Mouse (Mus musculus) splenic B cell, adult 2 months (primary cell): ENCODE measurements around the gene Nek2.

ENCODE experiments used
- DNase-seq: peaks from one replicate; pipeline ENCODE4 v3.0.0-alpha.2; 2011; ENCODE audit warnings: low read depth, low spot score
- H3K27me3 ChIP-seq: 2 replicates; pipeline ENCODE4 v1.6.1; 2012; ENCODE audit warnings: mild to moderate bottlenecking, low read length, moderate library complexity, mixed read lengths; ENCODE audit not compliant: control insufficient read depth, poor library complexity, insufficient read depth, severe bottlenecking
- H3K36me3 ChIP-seq: 2 replicates; pipeline ENCODE4 v1.6.1; 2012; ENCODE audit warnings: mild to moderate bottlenecking, low read length, moderate library complexity, mixed read lengths; ENCODE audit not compliant: control insufficient read depth, poor library complexity, insufficient read depth, severe bottlenecking

Gene Nek2

GRCm38 (mm10) chr1:191861247-191861646 lies 40.0 kb downstream of the Nek2 start:
- Histone ChIP-seq H3K36me3 (no peaks in the 10 kb centered on the region), H3K27me3 (no peaks in the 10 kb centered on the region)
- DNase-seq, result no peak

DNA sequence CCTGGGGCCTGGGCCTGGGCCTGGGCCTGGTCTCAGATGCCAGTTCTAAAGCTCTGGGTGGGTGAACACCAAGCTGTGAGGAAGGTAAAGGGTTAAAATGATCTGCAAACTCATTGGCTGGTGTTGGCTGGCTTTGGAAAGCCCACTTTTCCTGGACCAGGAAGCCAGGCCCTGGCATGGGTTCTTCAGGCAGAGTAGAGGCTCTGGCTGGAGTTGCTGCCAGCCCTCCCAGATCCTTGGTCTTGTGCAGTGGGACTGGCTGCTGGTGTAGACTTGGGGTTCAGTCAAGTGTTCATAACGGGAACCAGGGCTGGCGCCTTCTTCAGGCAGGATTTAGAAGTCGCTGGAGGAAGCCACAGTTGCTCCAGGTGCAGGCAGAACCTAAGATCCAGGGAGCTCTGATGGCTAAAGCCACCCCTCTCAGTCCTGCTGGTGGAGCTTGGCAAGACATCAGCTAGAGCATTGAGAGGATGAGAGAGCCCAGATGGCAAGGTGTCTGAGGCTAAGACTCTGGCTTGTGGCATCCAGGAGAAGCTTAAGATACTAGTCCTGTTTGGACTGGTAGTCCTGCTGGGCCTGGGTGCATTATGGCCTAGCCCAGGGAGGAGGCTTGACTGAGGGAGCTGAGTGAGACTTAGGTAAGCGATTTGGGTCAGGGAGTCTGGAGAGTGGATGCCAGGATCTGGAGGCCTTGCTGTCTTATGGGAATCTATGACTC lies 42.7 kb downstream of the Nek2 start:
- no peaks in the 10 kb centered on the region for H3K27me3 ChIP-seq
- no peaks in the 10 kb centered on the region for H3K36me3 ChIP-seq
- no peak for DNase-seq

DNA sequence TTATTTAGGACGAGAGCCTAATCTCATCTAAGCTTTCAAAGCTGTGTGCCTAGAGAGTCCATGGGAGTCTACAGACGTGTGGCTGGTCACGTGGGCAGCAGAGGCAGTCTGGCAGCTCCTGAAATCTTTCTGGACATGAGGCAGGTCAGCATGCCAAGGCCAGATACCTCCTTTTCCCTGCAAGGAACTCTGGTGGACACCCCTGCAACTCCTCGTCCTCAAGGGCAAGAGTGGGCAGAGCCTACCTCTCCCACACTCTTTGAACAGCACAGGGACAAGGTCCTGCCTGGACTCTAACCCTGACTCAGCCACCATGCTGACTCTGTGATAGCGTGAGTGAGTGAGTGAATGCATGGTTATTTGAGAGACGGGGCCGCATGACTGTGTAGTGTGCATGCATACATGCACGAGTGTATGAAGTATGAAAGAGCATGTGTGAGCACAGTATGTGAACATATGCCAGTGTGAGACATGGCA lies 43.3 kb downstream of the Nek2 start:
- no peaks in the 10 kb centered on the region for H3K36me3 ChIP-seq
- H3K27me3 ChIP-seq, result no peaks in the 10 kb centered on the region
- no peak for DNase-seq

DNA sequence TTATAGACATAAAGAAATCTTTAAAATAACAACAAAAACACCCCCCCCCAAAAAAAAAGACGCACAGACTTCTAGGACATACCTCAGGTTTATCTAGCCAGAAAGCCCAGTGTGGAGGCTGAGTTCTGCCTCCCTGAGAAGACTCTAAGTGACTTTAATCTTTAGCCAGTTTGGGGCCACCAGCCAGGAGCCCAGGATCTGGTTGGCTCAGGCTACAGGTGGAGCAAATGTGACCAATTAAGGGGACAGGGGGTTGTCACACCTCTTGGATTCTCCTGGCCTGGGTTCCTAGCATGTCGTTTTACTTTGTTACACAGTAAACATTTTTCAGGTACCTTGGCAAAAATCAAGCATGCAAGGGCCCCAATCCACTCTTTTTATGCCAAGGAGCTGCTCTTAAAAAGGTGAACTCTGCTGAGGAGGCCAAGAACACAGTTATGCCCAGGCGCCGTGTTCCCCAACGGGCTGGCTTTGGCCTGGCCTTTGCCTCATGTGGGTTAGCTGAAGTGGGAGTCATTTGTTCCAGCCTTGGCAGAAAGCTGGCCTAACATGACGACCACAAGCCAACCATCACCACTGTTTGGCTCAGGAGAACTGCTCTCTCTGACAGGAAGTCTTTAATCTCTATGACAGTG lies 50.9 kb downstream of the Nek2 start:
- no peaks in the 10 kb centered on the region for H3K27me3 ChIP-seq
- DNase-seq, result no peak
- H3K36me3 ChIP-seq, result no peaks in the 10 kb centered on the region

DNA sequence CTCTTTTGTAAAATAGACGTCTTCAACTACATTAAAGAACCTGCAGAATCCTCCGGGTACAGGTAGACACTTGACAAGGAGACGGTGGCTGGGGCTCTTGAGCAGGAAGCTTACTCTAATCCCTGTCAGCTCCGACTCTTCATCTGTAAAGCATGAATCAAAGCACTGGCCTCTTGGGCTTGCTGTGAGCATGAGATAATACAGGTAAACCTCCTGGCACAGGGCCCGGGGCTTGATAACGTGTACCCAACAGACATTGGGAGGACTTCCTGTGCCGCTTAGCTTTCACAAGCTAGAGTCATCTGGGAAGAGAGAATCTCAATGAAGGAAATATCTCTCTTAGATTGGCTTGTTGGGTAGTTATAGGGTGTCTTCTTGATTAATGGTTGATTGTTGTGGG lies 53.8 kb downstream of the Nek2 start:
- Histone ChIP-seq H3K27me3 (no peaks in the 10 kb centered on the region), H3K36me3 (no peaks in the 10 kb centered on the region)
- no peak for DNase-seq

DNA sequence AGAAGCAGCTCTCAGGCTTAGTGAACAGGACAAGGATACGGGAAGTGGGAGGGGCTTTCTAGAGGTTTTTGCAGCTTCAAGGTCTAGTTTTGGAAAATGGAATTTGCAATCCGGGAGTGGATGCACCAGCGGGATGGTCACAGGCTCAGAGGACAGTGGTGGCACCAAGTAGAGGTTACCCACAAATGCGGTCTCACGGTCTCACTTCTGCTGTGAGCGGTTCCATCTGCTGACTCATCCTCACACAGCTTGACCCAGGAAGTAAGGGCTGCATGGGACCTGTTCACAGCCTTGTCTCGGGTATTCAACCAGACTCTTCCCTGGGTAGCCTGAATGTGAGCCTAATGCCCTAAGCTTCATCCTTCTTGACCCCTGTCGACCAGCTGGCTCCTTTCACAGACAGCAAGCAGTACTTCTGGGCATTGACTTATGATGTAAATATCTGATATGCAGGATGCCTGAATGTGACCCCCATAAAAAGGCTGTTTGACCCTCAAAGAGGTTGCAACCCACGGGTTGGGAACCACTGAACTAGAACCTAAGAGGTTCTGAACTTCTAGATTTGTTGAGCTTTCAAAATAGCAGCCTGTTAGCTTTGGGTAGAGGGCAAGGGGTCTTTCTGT lies 54.5 kb downstream of the Nek2 start:
- DNase-seq, result peak; percentile 6
- H3K36me3 ChIP-seq, result no peaks in the 10 kb centered on the region
- no peaks in the 10 kb centered on the region for H3K27me3 ChIP-seq

- no peak for DNase-seq
- Histone ChIP-seq H3K36me3 (no peaks in the 10 kb centered on the region), H3K27me3 (peaks cover under 1% of the 10 kb centered on the region)
Observed at GRCm38 (mm10) chr1:191877681-191878080, 56.4 kb downstream of the Nek2 start.

DNA sequence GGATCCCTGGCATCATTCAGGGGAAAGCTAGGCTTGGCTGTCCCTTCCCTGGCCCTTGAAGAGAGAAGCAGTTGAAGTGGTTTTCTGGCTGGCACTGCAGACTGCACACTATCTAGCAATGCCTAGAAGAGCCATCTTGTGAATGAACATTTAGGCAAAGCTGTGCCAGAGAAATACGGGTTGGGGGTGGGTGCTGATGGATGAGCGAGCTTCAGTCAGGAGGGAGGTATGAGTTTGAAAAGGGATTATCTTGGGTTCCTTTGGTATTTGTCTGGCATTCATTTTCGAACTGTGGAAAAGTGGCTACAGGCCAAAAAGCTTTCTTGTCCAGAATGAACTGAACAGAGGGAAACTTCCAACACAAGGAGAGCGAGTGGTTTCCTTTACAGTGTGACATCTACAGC lies 57.3 kb downstream of the Nek2 start:
- Histone ChIP-seq H3K27me3 (peaks cover 2% of the 10 kb centered on the region), H3K36me3 (no peaks in the 10 kb centered on the region)
- DNase-seq, result no peak

GRCm38 (mm10) chr1:191880247-191880646 lies 59.0 kb downstream of the Nek2 start:
- Histone ChIP-seq H3K27me3 (peaks cover 2% of the 10 kb centered on the region), H3K36me3 (no peaks in the 10 kb centered on the region)
- no peak for DNase-seq

DNA sequence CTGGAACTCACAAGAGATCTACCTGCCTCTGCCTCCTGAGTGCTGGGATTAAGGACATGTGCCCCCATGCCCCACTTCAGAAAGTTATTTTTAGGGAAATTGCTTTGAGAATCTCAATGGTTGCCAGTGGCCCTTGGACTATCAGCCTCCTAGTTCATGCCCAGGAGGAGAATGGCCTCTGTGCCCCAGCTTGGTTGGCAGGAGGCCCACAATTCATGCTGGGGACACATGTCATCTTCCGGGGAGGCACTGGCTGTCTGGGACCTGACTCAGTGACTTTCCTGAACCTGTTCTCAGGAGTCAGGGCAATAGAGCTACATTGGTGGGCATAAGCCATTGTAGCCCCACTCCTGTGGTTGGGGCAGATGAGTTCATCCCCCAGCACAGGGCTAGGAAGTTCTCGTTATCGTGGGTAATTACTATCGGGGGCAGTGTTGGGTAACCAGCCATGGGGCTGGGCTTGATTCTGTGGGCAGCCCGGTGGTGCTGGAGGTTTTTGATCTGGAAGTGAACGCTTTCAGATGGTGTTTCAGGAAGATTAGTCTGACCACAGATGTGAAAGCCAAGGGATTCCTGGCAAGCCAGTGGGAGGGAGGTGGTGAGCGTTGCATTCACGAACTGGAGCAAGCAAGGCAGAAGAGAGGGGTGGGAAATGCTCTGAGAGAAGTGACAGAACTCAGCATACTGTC lies 59.8 kb downstream of the Nek2 start:
- H3K27me3 ChIP-seq, result peaks cover 2% of the 10 kb centered on the region
- no peak for DNase-seq
- H3K36me3 ChIP-seq, result no peaks in the 10 kb centered on the region

- no peak for DNase-seq
- H3K27me3 ChIP-seq, result peaks cover 2% of the 10 kb centered on the region
Observed at GRCm38 (mm10) chr1:191881663-191882062, 60.4 kb downstream of the Nek2 start.

More at GRCm38 (mm10) chr1:191881663-191882062, 60.4 kb downstream of the Nek2 start:
- H3K36me3 ChIP-seq, result no peaks in the 10 kb centered on the region
